Mouse (Mus musculus) heart, postnatal 14 days (tissue): ENCODE data around the gene Spata13. TPM values are rescaled to one million over a fixed set of nuclear protein-coding genes. Genes with fewer than 3 reads are reported as not detected.

Experiments used
- DNase-seq, 2 experiments: peaks; one replicate each; pipeline ENCODE4 v3.0.0; 2021 to 2022
- intact Hi-C: fragments of 180-260 bp; cut with DNase I; formaldehyde crosslinking; loops from one replicate; pipeline ENCODE4 v1.15.1; 2025
- total RNA-seq, 2 experiments: library from RNA; stranded (reverse); gene quantifications; 2 replicates each; pipeline ENCODE4 v1.2.3; 2021

Gene Spata13
- total RNA-seq, 2 experiments from 2014 or later: 24.4 to 30.0 TPM

DNA sequence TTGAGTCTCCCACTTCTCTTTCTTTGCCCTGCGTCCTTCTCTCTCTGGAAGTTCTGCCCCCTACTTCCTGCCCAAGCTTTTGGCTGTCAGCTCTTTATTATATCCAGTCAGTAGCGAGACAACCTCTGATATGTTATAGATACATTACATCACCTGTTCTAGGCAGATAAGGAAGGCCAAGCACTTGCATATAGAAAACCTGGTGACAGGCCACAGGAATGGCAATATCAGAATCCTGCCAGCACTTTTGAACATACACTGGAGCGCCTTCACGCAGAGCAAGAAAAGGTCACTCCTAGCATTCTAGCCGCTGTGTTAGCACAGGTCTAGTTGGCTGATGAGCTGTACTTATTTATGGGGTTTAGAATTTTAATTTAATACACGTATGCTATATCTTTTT lies 70.7 kb downstream of the Spata13 start:
- intact Hi-C loops: no loop called here
- no peak for DNase-seq

DNA sequence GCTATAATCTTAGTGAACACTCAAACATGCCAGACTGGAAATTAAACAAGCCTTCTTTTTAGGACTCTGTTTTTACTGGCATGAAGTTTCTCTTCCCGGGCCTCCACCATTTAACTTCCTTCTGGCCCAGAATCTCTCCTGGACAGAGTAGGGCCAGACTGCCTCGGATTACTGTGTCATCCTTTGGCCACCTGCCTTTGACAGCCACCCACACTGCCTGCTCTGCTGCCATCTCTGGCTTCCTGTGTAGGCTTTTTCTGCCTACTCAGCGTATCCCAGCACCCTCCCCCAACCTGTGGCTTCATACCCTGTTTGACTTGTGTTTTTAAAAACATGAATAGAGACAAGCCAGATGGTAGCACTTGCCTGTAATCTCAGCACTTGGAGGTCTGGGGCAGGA lies 71.2 kb downstream of the Spata13 start:
- intact Hi-C loops: no loop called here
- peak in 1 of 2 experiments; percentile 59 for DNase-seq

DNA sequence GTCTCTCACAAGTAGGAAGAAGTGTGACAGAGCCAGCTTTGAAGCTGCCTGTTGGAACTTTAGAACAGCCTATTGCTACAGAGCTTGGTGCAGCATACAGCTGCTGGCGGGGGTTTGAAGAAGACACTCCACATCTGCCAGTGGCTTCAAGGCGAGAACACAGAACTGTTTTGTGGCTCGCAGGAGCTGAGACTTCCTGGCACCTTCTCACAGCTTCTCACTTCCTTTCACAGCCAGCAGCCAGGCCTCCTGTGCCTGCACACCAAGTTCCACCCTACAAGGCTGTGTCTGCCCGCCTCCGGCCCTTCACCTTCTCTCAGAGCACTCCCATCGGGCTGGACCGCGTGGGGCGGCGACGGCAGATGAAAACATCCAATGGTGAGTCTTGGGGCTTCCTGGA lies 75.4 kb downstream of the Spata13 start:
- intact Hi-C loops: no loop called here
- DNase-seq: no peak

DNA sequence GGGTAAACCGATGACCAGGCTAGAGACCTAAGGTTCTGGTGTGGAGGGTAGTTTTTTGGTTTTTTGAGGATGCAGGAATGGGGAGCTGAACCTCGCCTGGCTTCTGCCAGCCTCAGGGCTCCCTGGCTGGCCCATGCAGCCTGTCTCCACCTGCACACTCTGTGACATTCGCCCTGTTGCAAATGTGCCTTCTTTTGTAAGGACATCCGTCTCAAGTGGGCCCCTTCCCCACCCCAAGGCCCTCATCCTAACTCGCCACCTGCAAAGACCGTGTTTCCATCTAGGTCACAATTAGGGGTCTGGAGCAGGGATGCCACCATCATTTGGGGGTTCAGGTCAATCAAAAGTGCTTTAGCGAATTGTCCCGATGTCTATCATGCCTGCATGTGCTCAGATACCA lies 75.9 kb downstream of the Spata13 start:
- DNase-seq: no peak
- intact Hi-C loops: no loop called here

DNA sequence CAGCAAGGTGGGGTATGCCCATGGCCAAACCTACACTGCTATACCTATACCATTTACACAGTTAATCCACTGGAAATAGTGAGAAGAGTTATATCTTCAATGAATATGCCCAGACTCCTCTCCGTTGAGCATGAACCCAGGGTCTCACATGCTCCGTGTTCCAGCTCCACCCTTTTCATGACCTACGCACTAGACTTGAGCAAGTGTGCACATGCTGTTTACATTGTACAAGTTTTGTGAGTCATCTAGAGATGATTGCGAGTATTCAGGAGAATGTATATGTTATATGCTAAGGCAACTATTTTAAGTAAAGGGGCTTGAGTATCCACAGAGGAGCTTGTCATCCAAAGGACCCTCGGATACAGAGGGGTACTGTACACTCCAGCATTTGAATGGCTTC lies 77.4 kb downstream of the Spata13 start:
- intact Hi-C loops: loop anchor here (1.0 kb wide), 1 partner anchor 60 kb away; no protein-coding TSS in a partner anchor
- DNase-seq: no peak

DNA sequence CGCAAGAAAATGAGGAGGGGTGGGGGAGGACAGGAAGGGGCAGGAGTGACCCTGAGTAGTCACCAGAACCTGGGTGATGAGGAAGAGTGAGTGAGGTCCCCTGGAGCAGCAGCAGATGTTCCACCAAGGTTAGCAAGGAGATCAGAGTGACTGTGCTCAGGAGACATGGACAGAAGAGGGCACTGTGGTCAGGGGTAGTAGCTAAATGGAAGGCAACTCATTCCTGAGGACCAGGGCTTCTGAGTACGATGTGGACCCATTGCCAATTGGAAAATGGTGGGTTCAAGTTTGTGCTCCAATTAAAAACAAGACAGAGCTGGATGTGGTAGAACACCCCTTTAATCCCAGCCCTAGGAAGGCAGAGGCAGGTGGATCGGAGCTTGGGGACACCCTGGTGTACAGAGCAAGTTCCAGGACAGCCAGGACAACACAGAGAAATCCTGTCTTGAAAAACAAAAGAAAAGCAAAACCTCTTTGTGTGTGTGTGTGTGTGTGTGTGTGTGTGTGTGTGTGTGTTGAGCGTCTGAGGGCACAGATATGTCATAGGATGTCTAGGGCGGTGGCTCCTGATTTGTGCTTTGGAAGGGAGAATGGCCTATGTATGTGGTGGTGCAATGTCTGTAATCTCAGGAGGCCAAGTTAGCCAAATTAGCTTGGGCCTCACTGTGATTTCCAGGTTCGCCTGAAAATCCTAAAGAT lies 77.9 kb downstream of the Spata13 start:
- intact Hi-C loops: loop anchor here (1.0 kb wide), 1 partner anchor 60 kb away; no protein-coding TSS in a partner anchor
- peak in 1 of 2 experiments; percentile 58 for DNase-seq

DNA sequence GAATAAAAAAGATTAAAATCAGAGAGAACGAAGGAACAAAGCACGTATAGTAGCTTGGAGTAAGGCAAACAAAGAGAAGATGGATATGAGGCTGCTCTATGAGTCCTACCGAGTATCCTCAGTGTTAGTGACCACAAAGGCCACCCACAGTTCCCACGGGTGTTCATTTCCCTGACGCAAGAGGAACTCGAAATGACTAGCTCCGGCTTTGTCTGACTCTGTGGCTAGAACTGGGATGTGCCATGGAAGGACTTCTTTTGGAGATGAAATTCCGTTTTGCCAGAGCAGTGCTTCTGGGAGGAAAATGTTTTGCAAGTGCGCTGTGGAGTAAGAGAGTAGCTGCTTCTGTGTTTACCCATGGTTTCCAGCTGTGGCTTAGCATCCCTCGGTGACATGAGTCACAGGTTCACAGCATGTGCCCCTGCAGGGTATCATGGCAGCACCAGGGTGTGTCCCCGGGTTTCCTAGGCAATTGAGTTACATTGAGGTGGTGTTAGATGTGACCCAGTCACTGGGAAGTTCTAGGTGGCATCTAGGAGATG lies 78.6 kb downstream of the Spata13 start:
- intact Hi-C loops: no loop called here
- DNase-seq: no peak

DNA sequence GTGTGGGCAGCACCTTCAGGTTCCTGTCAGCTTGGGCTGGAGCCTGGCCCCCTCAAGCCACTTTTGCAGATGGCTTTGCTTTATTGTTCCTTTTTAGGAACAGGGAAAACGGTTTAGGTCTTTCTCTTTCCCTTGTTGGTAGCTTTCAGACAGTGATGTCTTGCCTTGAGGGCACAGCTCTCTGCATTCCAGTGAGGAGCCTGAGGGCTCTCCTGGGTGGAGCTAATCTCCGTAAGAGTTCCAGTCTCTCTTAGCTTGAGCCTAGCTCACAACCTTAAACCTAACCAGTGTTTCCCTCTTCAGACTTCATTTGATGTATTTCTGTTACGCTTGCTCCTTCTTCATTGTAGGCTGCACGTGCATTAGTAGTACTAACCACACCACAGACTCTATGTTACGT lies 81.9 kb downstream of the Spata13 start:
- intact Hi-C loops: no loop called here
- DNase-seq: no peak

DNA sequence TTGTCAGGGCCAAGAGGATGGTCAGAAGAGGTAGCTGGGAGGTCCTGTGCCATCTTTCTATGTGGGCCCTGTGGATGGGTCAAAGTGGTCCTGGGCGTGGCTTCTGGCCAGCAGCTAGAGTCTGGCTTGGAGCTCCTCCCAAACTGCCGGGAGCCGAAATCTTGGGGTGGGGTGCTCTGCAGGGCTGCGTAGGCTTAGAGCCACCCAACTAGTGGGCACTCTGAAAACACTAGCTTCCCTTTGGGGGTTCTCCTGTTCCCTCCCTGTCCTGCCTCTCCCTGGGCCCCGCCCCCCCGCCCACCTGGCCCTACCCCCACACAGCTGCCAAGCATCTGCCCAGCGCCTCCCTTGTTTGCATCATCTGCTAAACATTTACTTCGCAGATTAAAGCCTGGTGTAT lies 87.5 kb downstream of the Spata13 start:
- intact Hi-C loops: no loop called here
- DNase-seq: no peak

DNA sequence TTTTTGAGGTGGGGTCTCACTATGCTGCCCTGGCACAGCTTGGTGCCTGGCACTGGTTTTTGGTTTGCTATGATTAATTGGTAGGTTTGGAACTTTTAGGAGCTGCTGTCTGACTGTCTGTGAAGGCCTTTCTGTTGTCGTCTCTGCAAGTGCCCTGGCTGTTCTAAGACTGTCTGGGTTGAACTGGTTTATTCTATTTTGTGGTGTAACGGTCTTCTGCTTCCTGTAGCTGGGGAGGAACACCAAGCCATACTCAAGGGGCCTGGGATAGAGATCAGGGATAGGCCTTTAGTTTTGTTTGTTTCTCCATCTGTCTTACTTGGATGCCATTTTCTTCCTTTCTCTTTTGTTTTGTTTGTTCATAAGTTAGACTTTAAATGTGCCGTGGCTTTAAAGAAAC lies 88.1 kb downstream of the Spata13 start:
- intact Hi-C loops: no loop called here
- no peak for DNase-seq

DNA sequence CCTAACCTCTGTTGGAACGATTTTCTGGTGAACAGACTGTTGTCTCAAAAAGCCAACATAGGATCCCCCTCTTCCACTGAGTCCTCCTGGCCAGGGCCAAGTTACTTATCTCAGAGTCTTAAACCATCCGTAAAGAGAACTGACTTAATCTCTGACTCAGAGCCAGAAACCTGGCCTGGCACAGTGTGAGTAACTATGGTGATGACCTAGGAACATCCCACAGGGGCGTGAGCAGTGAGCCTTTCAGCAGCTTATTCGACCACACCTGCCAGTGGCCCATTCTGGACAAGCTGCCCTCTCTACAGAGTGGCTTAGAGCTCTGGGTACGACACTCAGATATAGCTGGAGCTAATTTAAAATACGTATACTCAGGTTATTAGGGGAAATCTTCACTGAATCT lies 92.3 kb downstream of the Spata13 start:
- DNase-seq: peak in 1 of 2 experiments; percentile 33
- intact Hi-C loops: no loop called here

DNA sequence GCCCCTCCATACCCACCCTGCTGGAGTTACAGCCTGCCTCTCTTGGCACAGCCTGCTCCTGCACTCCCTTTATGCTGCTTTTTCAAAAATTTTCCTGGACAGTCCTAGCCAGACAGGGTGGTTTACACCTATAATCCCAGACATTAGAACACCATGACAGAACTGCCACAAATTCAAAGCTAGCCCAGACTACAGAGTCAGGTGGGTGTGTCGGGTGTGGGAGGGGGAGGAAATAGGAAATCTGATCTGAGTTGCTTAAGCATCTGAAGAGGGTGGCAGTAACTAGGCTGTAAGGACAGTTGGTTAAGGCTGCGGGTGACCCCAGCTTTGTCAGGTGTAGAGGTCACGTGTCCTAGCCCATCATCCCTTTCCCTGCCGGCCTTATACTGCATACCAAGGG lies 93.3 kb downstream of the Spata13 start:
- intact Hi-C loops: no loop called here
- DNase-seq: no peak

DNA sequence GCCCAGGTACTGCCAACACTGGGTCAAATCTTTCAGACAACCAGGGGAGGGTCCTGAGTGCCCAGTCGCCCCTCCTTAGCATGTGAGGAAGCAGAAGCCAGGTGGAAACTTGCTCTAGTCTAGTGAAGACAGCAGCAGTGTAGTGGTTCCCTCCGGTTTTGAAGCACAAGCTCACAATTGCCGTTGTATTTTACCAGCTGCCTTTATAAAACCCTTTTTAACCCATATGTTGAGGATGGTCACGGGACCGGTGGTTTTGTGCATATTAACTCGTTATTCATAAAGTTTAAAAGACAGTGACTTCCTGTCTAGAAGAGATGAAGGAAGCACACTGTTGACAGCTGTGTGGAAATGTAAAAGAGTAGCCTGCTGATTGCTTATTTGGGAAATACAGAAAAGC lies 98.3 kb downstream of the Spata13 start:
- no peak for DNase-seq
- intact Hi-C loops: loop anchor here (5.0 kb wide), 1 partner anchor 40 kb away; no protein-coding TSS in a partner anchor

DNA sequence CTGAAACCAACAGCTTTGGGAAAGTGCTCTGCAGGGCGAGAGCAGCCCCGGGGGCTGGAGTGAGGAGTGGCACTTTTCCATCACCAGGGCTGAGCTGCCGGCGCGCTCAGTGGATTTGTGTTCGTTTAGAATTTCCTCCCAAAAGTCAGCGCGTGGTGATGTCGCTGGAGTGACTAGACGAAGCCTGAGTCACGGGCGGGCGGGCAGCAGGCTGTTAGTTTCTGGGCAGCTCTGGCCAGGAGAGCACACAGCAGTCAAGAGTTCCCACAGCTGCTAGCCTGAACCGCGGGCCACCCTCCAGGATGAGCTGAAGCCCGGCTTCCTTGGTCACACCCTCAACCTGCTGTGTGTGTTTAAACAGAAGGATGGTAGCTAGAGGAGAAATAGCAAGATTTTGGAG lies 99.0 kb downstream of the Spata13 start:
- intact Hi-C loops: loop anchor here (5.0 kb wide), 1 partner anchor 40 kb away; no protein-coding TSS in a partner anchor
- DNase-seq: peak; percentile 65 to 76

DNA sequence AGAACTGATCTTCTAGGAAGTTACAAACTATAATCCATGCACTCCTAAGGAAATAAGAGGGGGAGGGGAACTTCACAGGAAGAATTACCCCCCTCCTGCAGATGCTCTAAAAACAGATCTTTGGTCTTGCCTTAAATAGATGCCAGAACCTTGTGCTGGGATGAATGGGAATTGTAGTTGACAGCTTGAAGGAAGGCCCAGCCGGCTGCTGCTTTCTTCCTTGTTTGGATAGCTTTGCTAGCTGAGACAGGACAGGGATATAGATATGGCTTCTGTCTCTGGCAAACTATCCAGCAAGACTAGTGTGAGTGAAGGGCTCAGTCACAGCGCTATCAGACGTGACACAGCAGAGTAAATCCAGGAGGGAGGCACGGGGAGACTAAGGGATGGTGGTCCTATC lies 99.9 kb downstream of the Spata13 start:
- intact Hi-C loops: loop anchor here (5.0 kb wide), 1 partner anchor 39 kb away; no protein-coding TSS in a partner anchor
- DNase-seq: no peak

DNA sequence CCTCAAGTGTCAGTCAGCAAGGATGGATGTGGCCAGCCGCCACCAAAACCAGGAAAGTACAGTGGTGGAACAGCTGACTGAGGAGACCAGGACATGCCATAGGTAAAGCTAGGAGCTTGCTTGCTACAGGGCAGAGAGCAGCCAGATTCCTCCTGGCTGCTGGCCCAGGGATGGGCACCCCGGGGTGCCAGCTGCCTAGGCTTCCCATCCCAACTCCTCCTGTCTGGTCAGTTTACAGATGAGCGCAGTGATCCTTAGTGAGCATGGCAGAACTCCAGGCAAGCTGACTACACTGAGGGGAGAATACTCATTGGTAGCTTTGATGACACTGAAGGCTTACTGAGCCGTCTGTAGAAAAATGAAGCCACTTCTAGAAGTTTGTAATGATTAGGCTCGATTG lies 101.4 kb downstream of the Spata13 start:
- intact Hi-C loops: no loop called here

DNA sequence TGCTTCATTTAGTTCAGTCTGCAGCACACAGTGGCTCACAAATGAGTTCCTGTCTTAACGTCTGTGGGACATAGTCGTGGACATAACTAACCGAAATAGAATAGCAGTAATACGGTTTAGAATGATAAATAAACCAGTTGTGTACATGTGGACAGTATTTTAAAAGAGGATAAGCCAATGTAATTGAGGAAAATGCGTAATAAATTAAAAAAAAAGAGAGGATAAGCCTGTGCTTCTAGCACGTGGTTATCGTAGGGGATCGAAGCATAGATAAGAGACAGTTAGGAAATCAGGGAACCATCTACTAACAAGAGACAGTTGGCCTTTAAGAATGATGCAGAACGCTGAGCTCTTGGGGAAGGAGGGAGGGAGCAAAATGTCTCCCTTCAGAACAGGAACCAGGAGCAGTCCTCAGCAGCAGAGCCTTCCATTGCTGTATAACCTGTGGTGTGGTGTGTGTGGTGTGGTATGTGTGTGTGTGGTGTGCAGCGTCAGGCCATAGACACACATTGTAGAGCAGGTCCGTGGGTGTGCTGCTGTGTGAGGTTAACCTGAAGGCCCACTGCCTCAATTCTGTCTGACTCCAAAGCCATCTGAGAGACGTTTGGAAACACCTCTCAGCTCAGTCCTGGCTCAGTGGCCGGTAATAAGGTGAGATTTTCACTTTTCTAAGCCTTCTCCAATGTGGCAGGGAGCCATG lies 102.2 kb downstream of the Spata13 start:
- intact Hi-C loops: no loop called here
- DNase-seq: no peak

More for the DNA sequence above, 101.4 kb downstream of the Spata13 start:
- no peak for DNase-seq

DNA sequence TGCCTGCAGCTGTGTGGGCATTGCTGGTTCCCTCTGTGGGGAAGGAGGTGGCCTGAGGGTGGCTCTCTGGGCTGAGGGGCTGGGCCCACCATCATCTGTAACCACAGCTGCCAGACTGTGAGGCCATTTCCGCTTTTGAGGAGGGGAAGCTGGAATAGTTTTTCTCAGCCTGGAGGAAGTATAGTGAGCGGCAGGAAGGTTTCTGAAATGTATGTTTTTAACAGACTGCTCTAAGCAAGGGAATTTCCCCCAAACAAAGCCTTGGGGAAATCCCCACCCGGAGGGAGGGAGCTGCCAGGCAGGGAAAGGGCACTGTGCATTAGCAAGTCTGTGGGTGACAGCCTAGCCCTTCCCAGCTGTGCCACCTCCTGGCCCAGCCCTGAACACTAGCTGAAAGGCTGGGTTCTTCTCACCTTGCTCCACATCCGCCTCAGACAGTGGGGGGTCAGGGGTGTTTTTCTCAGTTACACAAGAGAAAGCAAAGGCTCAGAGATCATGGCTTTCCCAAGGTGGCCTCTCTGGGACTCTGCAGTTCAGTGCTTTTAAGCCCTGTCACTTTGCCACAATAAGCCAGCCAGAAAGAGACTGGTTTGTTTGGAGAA lies 102.9 kb downstream of the Spata13 start:
- intact Hi-C loops: no loop called here

DNA sequence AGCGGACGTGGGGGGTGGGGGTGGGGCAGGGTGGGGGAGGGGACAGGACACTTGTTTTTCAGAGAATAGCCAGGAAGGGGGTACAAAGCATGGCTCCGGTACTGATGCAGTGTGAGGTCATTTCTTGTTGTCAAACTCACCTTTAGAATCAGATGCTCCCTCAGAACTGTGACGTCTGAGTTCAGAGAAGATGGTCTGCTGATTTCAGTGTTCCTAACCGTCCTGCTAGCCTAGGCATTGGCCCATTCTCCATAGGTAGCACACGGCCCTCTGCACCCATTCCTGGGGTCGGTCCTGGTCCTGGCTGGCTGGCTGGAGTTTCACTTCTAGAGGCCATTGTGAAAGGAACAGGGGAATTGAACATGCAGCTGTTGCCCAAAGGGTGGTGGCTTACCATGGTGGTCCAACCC lies 103.4 kb downstream of the Spata13 start:
- no peak for DNase-seq
- intact Hi-C loops: no loop called here

More for the DNA sequence above, 102.9 kb downstream of the Spata13 start:
- DNase-seq: peak; percentile 50 to 57

DNA sequence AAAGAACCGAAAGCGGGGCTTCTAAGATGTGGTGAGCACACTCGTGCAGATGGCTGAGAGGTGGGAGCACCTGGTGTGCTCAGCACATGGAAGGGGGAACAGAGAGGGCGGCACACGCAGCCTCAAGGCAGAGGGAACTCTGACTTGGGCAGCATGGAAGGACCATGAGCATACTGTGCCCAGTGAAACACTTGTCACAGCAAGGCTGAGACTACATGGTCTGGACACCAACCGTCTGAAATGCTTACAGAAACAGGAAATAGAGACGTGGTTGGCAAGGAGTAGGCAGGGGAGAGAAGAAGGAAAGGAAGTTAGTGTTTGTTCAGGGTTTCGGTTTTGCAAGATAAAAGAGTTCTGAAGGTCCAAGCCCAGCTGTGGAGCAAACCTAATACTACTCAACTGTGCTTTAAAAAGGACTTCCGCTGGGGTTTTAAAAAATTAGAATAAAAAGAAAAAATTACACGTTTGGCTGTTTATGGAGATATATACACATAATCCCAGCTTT lies 104.7 kb downstream of the Spata13 start:
- intact Hi-C loops: no loop called here
- no peak for DNase-seq

DNA sequence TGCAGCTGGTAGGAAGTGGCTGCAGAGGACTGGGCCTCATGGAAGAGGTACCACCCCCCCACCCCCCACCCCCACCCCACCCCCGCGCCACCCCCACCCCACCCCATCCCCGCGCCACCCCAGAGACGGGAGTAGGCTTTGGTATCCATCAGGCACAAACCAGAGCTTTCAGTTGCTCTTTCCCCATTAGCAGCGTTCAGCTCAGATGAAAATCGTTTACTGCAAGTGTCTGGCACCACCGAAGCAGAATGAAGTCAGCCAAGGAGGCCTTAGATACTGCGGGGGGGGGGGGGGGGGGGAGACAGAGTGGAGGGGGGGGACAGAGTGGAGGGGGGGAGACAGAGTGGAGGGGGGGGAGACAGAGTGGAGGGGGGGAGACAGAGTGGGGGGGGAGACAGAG lies 105.4 kb downstream of the Spata13 start:
- intact Hi-C loops: no loop called here
- DNase-seq: no peak
